Mouse (Mus musculus): ENCODE measurements around the gene Il20rb. TPM values are rescaled to one million over a fixed set of nuclear protein-coding genes. Genes with fewer than 3 reads are reported as not detected.

Gene Il20rb
- polyA plus RNA-seq, 1 experiment from 2014 or later: 14.2 TPM

DNA sequence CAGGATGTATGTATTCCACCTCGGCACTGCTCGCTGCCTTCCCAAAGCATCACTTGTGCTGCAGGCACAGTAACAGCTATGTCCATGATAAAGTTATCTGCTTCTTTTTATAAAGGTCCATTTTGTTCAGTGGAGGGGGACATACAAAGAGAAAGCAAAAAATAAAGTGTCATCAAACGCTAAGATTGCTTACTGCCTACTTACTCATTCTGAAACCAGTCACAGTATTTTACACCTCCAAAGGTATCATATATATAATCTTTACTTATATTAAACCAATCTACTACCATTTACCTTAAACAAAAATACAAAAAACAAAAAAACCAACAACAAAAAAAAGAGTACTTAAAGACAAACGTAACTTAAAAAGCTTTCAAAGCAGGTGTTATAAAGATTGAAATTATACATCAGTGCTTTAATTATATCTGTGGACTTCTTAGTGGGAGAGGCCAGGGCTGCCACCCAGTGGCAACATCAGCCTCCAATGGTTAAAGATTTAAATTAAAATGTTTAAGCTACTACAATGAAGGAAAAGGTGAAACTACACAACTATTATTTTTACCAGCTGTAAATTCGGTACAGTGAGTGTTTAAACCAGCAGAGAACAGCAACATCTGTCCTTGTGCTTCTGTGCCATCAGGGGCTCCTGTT, 7.1 kb upstream of the Il20rb start:
- WGBS: 82% methylated on average over 5 of the region's 5 CpGs
- no peaks in the 10 kb centered on the region for H3K27me3 ChIP-seq
- no peak overlapping the region for H3K4me2 ChIP-seq
- no peaks in the 10 kb centered on the region for H3K9me3 ChIP-seq
- no peak overlapping the region for H3K27ac ChIP-seq
- no peak overlapping the region for H3K9ac ChIP-seq
- peaks cover 6% of the 10 kb centered on the region; the same call in 1 of the 2 replicates for H3K4me1 ChIP-seq
- peaks cover 8% of the 10 kb centered on the region for H3K36me3 ChIP-seq
- no peak overlapping the region for H3K4me3 ChIP-seq
- ATAC-seq (ENCODE audit: insufficient number of reproducible peaks, low FRiP score, low TSS enrichment, low read depth): no peak

DNA sequence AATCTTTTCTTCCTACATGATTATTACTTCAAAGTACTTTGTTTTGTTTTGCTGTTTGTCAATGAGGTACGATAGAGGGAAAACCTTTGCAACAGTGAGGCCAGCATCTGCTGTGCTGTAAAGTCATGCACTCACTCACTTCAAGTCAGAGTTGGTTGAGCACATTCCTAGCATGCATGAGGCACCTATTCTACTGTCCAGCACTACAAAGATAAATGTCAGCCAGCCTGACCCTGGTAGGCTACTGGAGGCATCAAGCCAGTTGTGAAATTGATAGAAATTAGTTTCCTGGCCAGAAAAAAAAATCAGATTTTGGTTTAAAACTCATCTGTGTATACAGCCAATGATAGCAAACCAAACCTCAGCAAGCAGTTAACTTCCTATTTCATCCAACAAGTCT, 4.8 kb upstream of the Il20rb start:
- no peaks in the 10 kb centered on the region for H3K27me3 ChIP-seq
- WGBS: 83% methylated on average over 1 of the region's 1 CpGs
- peaks cover 6% of the 10 kb centered on the region; the same call in 1 of the 2 replicates for H3K4me1 ChIP-seq
- peaks cover 2% of the 10 kb centered on the region; the same call in 1 of the 2 replicates for H3K36me3 ChIP-seq
- H3K9ac ChIP-seq: no peak overlapping the region
- H3K27ac ChIP-seq: no peak overlapping the region
- no peaks in the 10 kb centered on the region for H3K9me3 ChIP-seq
- no peak overlapping the region for H3K4me3 ChIP-seq
- no peak overlapping the region for H3K4me2 ChIP-seq
- ATAC-seq (ENCODE audit: insufficient number of reproducible peaks, low FRiP score, low TSS enrichment, low read depth): no peak

DNA sequence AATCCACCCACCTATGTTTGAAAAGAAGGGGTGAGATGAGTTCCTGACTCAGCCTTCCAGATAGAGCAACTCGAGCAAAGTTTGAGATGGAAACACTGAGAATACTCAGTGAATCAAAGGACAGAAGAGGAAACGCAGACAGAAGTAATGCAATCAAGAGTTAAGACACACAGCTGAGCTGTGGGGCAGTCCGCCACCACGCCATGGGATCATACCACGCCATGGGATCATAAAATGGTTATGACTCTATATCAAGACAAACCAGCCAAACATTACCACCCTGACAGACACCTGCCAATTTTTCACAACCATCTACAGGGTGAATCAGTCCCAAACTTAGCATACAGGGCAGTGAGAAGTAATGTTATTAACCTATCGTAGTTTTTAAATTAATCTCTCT, 2.4 kb upstream of the Il20rb start:
- no peaks in the 10 kb centered on the region for H3K27me3 ChIP-seq
- ATAC-seq (ENCODE audit: insufficient number of reproducible peaks, low FRiP score, low TSS enrichment, low read depth): no peak
- no peak overlapping the region for H3K4me3 ChIP-seq
- H3K4me1 ChIP-seq: peaks cover 10% of the 10 kb centered on the region; the same call in 1 of the 2 replicates
- H3K4me2 ChIP-seq: no peak overlapping the region
- H3K9me3 ChIP-seq: no peaks in the 10 kb centered on the region
- H3K27ac ChIP-seq: 0 out of 2 replicates have a peak overlapping the region, but pooled peaks have one; percentile 47
- H3K36me3 ChIP-seq: no peaks in the 10 kb centered on the region; the same call in 1 of the 2 replicates
- WGBS: 92% methylated on average over 6 of the region's 6 CpGs
- H3K9ac ChIP-seq: no peak overlapping the region

DNA sequence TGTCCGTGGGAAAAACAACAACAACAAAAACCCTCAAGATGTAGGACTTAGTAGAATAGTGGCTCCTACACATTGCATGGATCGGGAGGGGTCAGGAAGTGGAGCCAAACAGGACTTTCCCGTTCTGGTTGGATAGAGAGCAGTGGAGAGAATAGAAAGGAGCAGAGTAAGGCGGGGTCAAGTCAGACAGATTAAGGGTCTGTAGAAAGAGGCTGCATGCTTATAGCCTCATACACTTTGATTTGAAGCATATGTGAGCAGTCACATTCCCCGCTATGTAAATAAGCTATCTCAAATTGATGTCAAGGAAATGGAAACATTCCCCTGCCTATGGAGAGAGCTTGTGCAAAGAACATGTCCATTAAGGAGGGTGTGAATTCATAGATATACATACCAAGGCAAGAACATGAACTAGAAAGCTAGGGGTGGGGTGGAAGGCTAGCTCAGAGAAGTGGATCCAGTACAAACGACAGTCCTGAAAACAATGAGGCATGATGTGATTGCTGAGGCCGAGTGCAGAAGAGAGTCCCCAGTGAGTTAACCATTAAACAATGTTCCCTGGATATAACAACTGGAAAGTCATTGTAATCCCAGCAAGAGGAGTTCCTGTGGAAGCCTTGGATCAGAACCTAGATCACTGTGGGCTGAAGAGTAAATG, 1.6 kb upstream of the Il20rb start:
- H3K36me3 ChIP-seq: no peaks in the 10 kb centered on the region; the same call in 1 of the 2 replicates
- H3K27ac ChIP-seq: 0 out of 2 replicates have a peak overlapping the region, but pooled peaks have one; percentile 47
- H3K27me3 ChIP-seq: no peaks in the 10 kb centered on the region
- ATAC-seq (ENCODE audit: insufficient number of reproducible peaks, low FRiP score, low TSS enrichment, low read depth): no peak
- no peak overlapping the region for H3K9ac ChIP-seq
- H3K4me1 ChIP-seq: peaks cover 10% of the 10 kb centered on the region; the same call in 1 of the 2 replicates
- H3K4me3 ChIP-seq: no peak overlapping the region
- H3K9me3 ChIP-seq: no peaks in the 10 kb centered on the region
- H3K4me2 ChIP-seq: no peak overlapping the region
- 66% methylated on average over 7 of the region's 7 CpGs for WGBS

DNA sequence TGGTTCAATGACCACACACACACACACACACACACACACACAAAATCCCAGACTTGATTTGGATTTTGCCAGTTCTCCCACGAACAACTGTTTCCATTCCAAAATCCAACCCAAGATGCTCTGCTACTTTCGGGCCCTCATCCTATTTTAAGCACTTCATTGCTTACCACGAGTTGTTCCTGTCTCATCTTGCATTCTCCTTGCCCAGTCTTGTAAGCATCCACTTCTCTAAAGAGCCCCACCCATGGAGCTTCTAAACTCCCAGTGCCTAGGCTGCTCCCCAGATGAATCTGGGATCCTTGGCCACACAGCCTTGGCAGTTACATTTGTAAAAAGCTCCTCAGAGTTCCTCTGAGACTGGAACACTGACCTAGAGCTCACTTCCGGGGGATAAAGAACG, 3.3 kb downstream of the Il20rb start:
- H3K4me3 ChIP-seq: no peak overlapping the region
- H3K4me1 ChIP-seq: 0 out of 2 replicates have a peak, but pooled peaks cover 4% of the 10 kb centered on the region
- WGBS: 74% methylated on average over 5 of the region's 5 CpGs
- H3K9ac ChIP-seq: no peak overlapping the region
- 0 out of 2 replicates have a peak overlapping the region, but pooled peaks have one; percentile 22 for H3K27ac ChIP-seq
- no peaks in the 10 kb centered on the region for H3K27me3 ChIP-seq
- no peak overlapping the region for H3K4me2 ChIP-seq
- no peak for ATAC-seq (ENCODE audit: insufficient number of reproducible peaks, low FRiP score, low TSS enrichment, low read depth)
- no peaks in the 10 kb centered on the region for H3K9me3 ChIP-seq
- 0 out of 2 replicates have a peak, but pooled peaks cover 4% of the 10 kb centered on the region for H3K36me3 ChIP-seq

DNA sequence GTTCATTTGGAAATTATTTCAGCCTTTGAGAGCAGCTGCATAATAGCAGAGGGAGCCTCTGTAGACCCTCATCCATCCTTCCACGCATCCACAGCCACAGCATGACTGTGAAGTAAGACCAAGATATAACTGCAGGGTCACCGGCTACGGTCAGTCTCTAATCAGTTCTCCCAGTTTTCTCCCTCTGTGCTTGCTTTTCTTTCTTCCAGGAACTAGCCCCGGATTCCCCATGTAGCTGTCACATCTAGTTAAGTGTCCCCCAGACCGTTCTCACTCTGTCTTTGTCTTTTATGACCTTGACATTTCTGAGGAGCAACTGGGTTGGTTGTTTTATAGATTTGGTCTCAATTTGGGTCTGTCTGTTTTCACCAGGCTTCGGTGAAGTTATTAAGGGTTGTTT, 5.0 kb downstream of the Il20rb start:
- 0 out of 2 replicates have a peak, but pooled peaks cover 4% of the 10 kb centered on the region for H3K36me3 ChIP-seq
- peaks cover 4% of the 10 kb centered on the region; the same call in 1 of the 2 replicates for H3K9me3 ChIP-seq
- no peak overlapping the region for H3K27ac ChIP-seq
- H3K4me3 ChIP-seq: no peak overlapping the region
- no peak overlapping the region for H3K9ac ChIP-seq
- no peak for ATAC-seq (ENCODE audit: insufficient number of reproducible peaks, low FRiP score, low TSS enrichment, low read depth)
- no peak overlapping the region for H3K4me2 ChIP-seq
- no peaks in the 10 kb centered on the region for H3K27me3 ChIP-seq
- WGBS: 63% methylated on average over 6 of the region's 6 CpGs
- H3K4me1 ChIP-seq: 0 out of 2 replicates have a peak, but pooled peaks cover 4% of the 10 kb centered on the region

DNA sequence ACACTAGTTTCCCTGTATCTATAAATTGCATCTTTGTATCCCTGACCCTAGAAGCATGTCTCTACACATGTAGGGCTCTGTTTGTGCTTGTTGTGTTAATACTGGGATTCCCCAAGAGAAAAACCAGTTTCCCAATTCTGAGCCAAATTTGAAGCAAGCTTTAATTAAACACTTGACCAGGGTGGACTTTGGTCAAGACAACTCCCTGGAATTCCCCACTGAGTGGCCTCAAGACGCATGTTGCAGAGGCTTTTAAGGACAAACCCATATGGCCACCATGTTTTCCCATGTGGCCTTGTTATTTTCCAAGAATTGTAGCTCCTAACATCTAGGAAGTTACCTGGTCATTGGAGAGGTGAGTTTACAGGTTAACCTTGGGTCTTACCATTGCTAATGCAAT, 12.5 kb downstream of the Il20rb start:
- Histone ChIP-seq H3K27me3 (no peaks in the 10 kb centered on the region), H3K27ac (no peak overlapping the region), H3K9me3 (peaks cover 4% of the 10 kb centered on the region; the same call in 1 of the 2 replicates), H3K4me1 (peaks cover 12% of the 10 kb centered on the region), H3K36me3 (peaks cover 4% of the 10 kb centered on the region; the same call in 1 of the 2 replicates), H3K9ac (no peak overlapping the region), H3K4me3 (no peak overlapping the region), H3K4me2 (no peak overlapping the region)
- 81% methylated on average over 1 of the region's 1 CpGs for WGBS
- ATAC-seq (ENCODE audit: insufficient number of reproducible peaks, low FRiP score, low TSS enrichment, low read depth): no peak

DNA sequence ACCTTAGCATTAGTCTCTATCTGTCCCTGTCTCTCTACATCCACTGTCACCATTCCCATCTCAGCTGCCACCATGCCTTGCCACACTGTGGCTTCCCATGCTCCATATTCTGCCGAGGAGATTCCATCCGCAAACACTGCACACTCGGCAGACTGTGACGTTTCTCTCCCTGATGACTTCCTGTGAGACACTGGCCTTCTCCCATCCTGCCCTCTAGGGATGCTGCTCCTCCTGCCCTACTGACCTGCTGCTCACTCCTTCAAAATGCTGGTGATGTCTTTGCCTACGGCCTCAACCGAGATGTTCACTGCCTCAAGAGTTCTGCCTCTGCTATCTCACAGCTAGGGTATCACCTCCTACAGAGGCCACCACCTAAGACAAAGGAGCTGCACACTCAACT, 13.2 kb downstream of the Il20rb start:
- no peaks in the 10 kb centered on the region for H3K27me3 ChIP-seq
- no peak overlapping the region for H3K9ac ChIP-seq
- no peak for ATAC-seq (ENCODE audit: insufficient number of reproducible peaks, low FRiP score, low TSS enrichment, low read depth)
- whole genome bisulfite sequencing: 84% methylated on average over 6 of the region's 6 CpGs
- H3K4me2 ChIP-seq: no peak overlapping the region
- H3K36me3 ChIP-seq: peaks cover under 1% of the 10 kb centered on the region; the same call in 1 of the 2 replicates
- H3K4me1 ChIP-seq: peaks cover 12% of the 10 kb centered on the region
- peaks cover 4% of the 10 kb centered on the region; the same call in 1 of the 2 replicates for H3K9me3 ChIP-seq
- H3K27ac ChIP-seq: no peak overlapping the region
- no peak overlapping the region for H3K4me3 ChIP-seq

DNA sequence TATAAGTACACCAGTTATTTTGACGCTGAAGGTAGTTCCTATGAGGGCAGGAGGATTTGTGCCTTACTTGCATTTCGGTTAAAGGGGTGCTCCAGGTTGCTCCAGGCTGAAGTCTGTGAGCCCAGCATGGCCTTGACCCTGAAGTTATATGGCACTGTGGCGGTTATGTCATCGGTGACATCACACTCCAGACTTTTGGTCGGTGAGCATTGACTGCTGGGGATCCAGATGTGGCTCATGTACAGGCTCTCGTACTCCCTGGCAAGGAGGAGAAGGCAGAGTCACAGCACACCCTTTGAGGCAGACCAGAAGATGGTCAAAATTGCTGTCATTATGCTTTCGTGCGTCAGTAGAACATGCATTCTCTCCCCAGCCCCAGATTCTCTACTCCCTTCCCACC, 13.7 kb downstream of the Il20rb start:
- Histone ChIP-seq H3K27me3 (no peaks in the 10 kb centered on the region), H3K4me1 (peaks cover 12% of the 10 kb centered on the region), H3K9ac (no peak overlapping the region), H3K36me3 (no peaks in the 10 kb centered on the region; the same call in 1 of the 2 replicates), H3K27ac (no peak overlapping the region), H3K4me3 (no peak overlapping the region), H3K4me2 (no peak overlapping the region), H3K9me3 (peaks cover 4% of the 10 kb centered on the region; the same call in 1 of the 2 replicates)
- WGBS: 86% methylated on average over 8 of the region's 8 CpGs
- ATAC-seq (ENCODE audit: insufficient number of reproducible peaks, low FRiP score, low TSS enrichment, low read depth): no peak

DNA sequence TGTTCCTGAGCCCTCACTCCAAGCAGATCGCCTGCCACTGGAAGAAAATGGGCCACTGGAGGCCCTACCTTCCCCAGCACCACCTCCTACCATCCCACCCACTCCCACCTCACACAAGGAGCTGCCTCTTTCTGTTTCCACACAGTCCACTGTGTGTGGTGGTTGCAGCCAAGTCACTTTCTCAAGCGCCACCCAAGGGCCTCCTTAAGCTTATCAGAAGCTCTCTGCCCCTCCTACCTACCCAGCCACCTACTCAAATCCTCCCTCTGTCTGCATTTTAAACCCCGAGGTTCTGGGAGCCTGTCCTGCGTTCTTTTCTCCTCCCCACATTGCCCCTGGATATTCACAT, 15.0 kb downstream of the Il20rb start:
- no peak overlapping the region; the same call in 1 of the 2 replicates for H3K27ac ChIP-seq
- H3K4me1 ChIP-seq: peaks cover 22% of the 10 kb centered on the region
- no peak overlapping the region for H3K4me3 ChIP-seq
- H3K4me2 ChIP-seq: no peak overlapping the region
- no peak for ATAC-seq (ENCODE audit: insufficient number of reproducible peaks, low FRiP score, low TSS enrichment, low read depth)
- no peaks in the 10 kb centered on the region for H3K9me3 ChIP-seq
- H3K27me3 ChIP-seq: no peaks in the 10 kb centered on the region
- 54% methylated on average over 4 of the region's 4 CpGs for WGBS
- peaks cover 3% of the 10 kb centered on the region; the same call in 1 of the 2 replicates for H3K36me3 ChIP-seq
- H3K9ac ChIP-seq: no peak overlapping the region

DNA sequence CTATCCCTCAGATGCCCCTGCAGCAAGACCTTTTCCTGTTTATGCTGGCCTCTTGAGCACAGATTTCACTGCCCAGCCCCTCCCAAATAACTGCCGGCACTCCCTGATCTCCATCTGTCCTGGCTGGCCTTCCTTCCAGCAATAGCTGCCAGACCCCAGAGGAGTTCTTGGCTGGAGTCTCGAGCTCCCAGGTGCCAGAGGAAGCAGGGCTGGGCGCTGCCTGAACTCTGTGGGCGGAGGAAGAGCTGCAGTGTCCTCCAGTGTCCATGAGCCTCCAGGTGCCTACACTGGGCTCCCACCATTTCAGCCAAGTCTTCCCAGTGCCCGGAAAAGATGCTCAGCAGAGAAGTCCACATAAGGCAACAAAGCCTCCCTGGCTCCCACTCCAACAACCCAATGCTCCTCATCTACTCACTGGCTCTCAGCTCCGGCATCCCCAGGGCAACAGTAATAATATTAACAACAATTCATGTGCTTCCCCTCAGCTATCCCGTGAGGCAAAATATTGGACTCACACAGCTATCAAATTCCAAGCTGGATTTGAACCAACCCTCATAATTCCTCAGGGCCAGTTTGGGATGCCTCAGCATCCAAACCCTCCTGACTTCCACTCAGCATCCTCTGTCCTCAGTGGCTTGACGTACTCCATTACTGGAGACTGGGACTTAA, 15.5 kb downstream of the Il20rb start:
- Histone ChIP-seq H3K4me3 (no peak overlapping the region), H3K4me2 (0 out of 2 replicates have a peak overlapping the region, but pooled peaks have one; percentile 2), H3K27ac (peak overlapping the region; percentile 39), H3K9me3 (no peaks in the 10 kb centered on the region), H3K9ac (no peak overlapping the region), H3K4me1 (peaks cover 22% of the 10 kb centered on the region), H3K27me3 (no peaks in the 10 kb centered on the region), H3K36me3 (peaks cover 3% of the 10 kb centered on the region; the same call in 1 of the 2 replicates)
- 40% methylated on average over 8 of the region's 8 CpGs for WGBS
- ATAC-seq (ENCODE audit: insufficient number of reproducible peaks, low FRiP score, low TSS enrichment, low read depth): peak; percentile 54; the same call in 1 of the 2 replicates
